Mouse (Mus musculus) hematopoietic stem cell, adult 5-6 weeks (primary cell): ENCODE results near the gene Il17rd. TPM values are rescaled to one million over a fixed set of nuclear protein-coding genes. Genes with fewer than 3 reads are reported as not detected.
A peak's percentile ranks its signal among the peaks of the same experiment; 100 is the strongest.

Experiments used
- ATAC-seq, 2 experiments: fragments of 125-278 bp in 1 of 2; replicated peaks in 1 of 2; 2 replicates each; pipeline ENCODE4 v1.8.0; 2016 to 2017; ENCODE audit warnings: inconsistent platforms in 2 of 2, mild to moderate bottlenecking in 2 of 2, moderate number of reproducible peaks in 2 of 2, low read depth in 1 of 2, moderate TSS enrichment in 1 of 2; ENCODE audit not compliant: low FRiP score in 2 of 2, poor library complexity in 2 of 2, severe bottlenecking in 2 of 2, insufficient read depth in 1 of 2, low TSS enrichment in 1 of 2
- total RNA-seq: library from RNA; stranded (forward); fragments of 172-1452, 232-1000 nt; gene quantifications from 2 replicates; pipeline ENCODE4 v1.2.3, GENCODE M21; 2017

Il17rd gene
- total RNA-seq, 1 experiment from 2014 or later: not detected

GRCm38 (mm10) chr14:27070758-27071157 is 32.0 kb downstream of the Il17rd start:
- no peak for ATAC-seq

- ATAC-seq: peak in 1 of 2 experiments; percentile 32; a peak in 1 of 4 replicates
Observed at GRCm38 (mm10) chr14:27071985-27072384, 33.2 kb downstream of the Il17rd start.

- no peak for ATAC-seq
Observed at GRCm38 (mm10) chr14:27075084-27075483, 36.3 kb downstream of the Il17rd start.

- ATAC-seq: no peak
Observed at GRCm38 (mm10) chr14:27075909-27076521, 37.3 kb downstream of the Il17rd start.

GRCm38 (mm10) chr14:27076522-27076920 is 37.8 kb downstream of the Il17rd start:
- ATAC-seq: no peak

- no peak for ATAC-seq
Observed at GRCm38 (mm10) chr14:27081536-27082275, 43.0 kb downstream of the Il17rd start.

- no peak for ATAC-seq
Observed at GRCm38 (mm10) chr14:27085471-27085870, 46.7 kb downstream of the Il17rd start.

- no peak for ATAC-seq
Observed at GRCm38 (mm10) chr14:27085999-27086398, 47.3 kb downstream of the Il17rd start.

GRCm38 (mm10) chr14:27094247-27094646 is 55.5 kb downstream of the Il17rd start:
- ATAC-seq: no peak

GRCm38 (mm10) chr14:27096133-27096532 is 57.4 kb downstream of the Il17rd start:
- ATAC-seq: peak in 1 of 2 experiments; percentile 27; a peak in 1 of 4 replicates

GRCm38 (mm10) chr14:27096779-27097178 is 58.0 kb downstream of the Il17rd start:
- ATAC-seq: peak; percentile 73 to 83

- no peak for ATAC-seq
Observed at GRCm38 (mm10) chr14:27101735-27102134, 63.0 kb downstream of the Il17rd start.

- ATAC-seq: no peak
Observed at GRCm38 (mm10) chr14:27102720-27103119, 64.0 kb downstream of the Il17rd start.

GRCm38 (mm10) chr14:27105731-27106457 is 67.2 kb downstream of the Il17rd start:
- no peak for ATAC-seq

- no peak for ATAC-seq
Observed at GRCm38 (mm10) chr14:27108748-27109504, 70.2 kb downstream of the Il17rd start.

GRCm38 (mm10) chr14:27114362-27115274 is 75.9 kb downstream of the Il17rd start, which contains the start of gene Arhgef3:
Gene Arhgef3, plus strand, starts transcription at chr14:27114899.
- peak; percentile 49 to 54 for ATAC-seq

- ATAC-seq: no peak
Observed at GRCm38 (mm10) chr14:27115275-27115660, 76.5 kb downstream of the Il17rd start.
